Mouse (Mus musculus) limb, embryonic 11.5 days (tissue): ENCODE data around the gene Col15a1. TPM values are rescaled to one million over a fixed set of nuclear protein-coding genes. Genes with fewer than 3 reads are reported as not detected.

Experiments used
- ATAC-seq: fragments of 200-750 bp; cut with Nextera tagmentation; 2 replicates; pipeline ENCODE4 v1.8.0; 2017; ENCODE audit warnings: low read depth; ENCODE audit not compliant: insufficient number of reproducible peaks, low FRiP score, low TSS enrichment
- DNase-seq: peaks from one replicate; pipeline ENCODE4 v3.0.0-alpha.2; 2015; ENCODE audit warnings: low spot score
- H3K27ac ChIP-seq: fragments of 300-500 bp; sonication (generic); replicated peaks from 2 replicates; pipeline ENCODE4 v1.5.1; 2014; ENCODE audit warnings: low read depth, mild to moderate bottlenecking, low read length
- H3K27me3 ChIP-seq: fragments of 300-500 bp; sonication (generic); 2 replicates; pipeline ENCODE4 v1.6.1; 2014; ENCODE audit warnings: mild to moderate bottlenecking, low read length, mixed read lengths; ENCODE audit not compliant: control insufficient read depth, insufficient read depth
- H3K36me3 ChIP-seq: fragments of 300-500 bp; sonication (generic); 2 replicates; pipeline ENCODE4 v1.6.1; 2014; ENCODE audit warnings: mild to moderate bottlenecking, low read length, moderate library complexity, mixed read lengths; ENCODE audit not compliant: control insufficient read depth, insufficient read depth
- H3K4me1 ChIP-seq: fragments of 300-500 bp; sonication (generic); 2 replicates; pipeline ENCODE4 v1.6.1; 2014; ENCODE audit warnings: low read length, mixed read lengths; ENCODE audit not compliant: control insufficient read depth, insufficient read depth
- H3K4me2 ChIP-seq: fragments of 300-500 bp; sonication (generic); 2 replicates; pipeline ENCODE4 v1.6.1; 2014; ENCODE audit warnings: low read depth, mild to moderate bottlenecking, moderate library complexity; ENCODE audit not compliant: severe bottlenecking
- H3K4me3 ChIP-seq: fragments of 300-500 bp; sonication (generic); 2 replicates; pipeline ENCODE4 v1.5.1; 2014; ENCODE audit warnings: low read depth, low read length
- H3K9ac ChIP-seq: fragments of 300-500 bp; sonication (generic); 2 replicates; pipeline ENCODE4 v1.6.1; 2014; ENCODE audit warnings: mild to moderate bottlenecking, low read length
- H3K9me3 ChIP-seq: fragments of 300-500 bp; sonication (generic); 2 replicates; pipeline ENCODE4 v1.6.1; 2016; ENCODE audit warnings: low read length; ENCODE audit not compliant: control insufficient read depth
- WGBS: fragments of 180-500 bp; shearing (Covaris S2); extraction: QIAGEN DNeasy Blood & Tissue Kit; methylation state at CpG from one replicate; pipeline ENCODE4 v1.1.7; 2014; 5-methylcytosine and 5-hydroxymethylcytosine counted together
- polyA plus RNA-seq: library from polyadenylated mRNA; unstranded; fragments of >200 nt; fragmentation: Nextera tagmentation; extraction: Ambion mirVana; gene quantifications from 2 replicates; pipeline ENCODE4 v1.2.1, GENCODE M21; 2014

The Col15a1 gene
- polyA plus RNA-seq, 1 experiment from 2014 or later, result 8.6 TPM

GRCm38 (mm10) chr4:47284311-47284710 is 76.3 kb downstream of the Col15a1 start:
- Histone ChIP-seq H3K36me3 (no peaks in the 10 kb centered on the region), H3K27me3 (no peaks in the 10 kb centered on the region), H3K9ac (no peak overlapping the region), H3K4me2 (no peak overlapping the region), H3K27ac (no peak overlapping the region), H3K9me3 (no peaks in the 10 kb centered on the region), H3K4me1 (peaks cover 7% of the 10 kb centered on the region; the same call in 1 of the 2 replicates), H3K4me3 (no peak overlapping the region)
- ATAC-seq (no peak), DNase-seq (no peak)
- WGBS, result 85% methylated on average over 6 of the region's 6 CpGs

GRCm38 (mm10) chr4:47284874-47285273 is 76.9 kb downstream of the Col15a1 start:
- Histone ChIP-seq H3K27ac (no peak overlapping the region), H3K9ac (no peak overlapping the region), H3K9me3 (no peaks in the 10 kb centered on the region), H3K27me3 (no peaks in the 10 kb centered on the region), H3K4me3 (no peak overlapping the region), H3K4me1 (peaks cover 7% of the 10 kb centered on the region; the same call in 1 of the 2 replicates), H3K36me3 (no peaks in the 10 kb centered on the region), H3K4me2 (no peak overlapping the region)
- ATAC-seq (no peak), DNase-seq (peak; percentile 40)
- WGBS, result 38% methylated on average over 9 of the region's 9 CpGs

- H3K36me3 ChIP-seq, result no peaks in the 10 kb centered on the region
- DNase-seq, result no peak
- H3K4me3 ChIP-seq, result no peak overlapping the region
- H3K9me3 ChIP-seq, result no peaks in the 10 kb centered on the region
- H3K9ac ChIP-seq, result no peak overlapping the region
- 89% methylated on average over 3 of the region's 3 CpGs for WGBS
- no peak overlapping the region for H3K4me2 ChIP-seq
- H3K27ac ChIP-seq, result no peak overlapping the region
- no peak for ATAC-seq
- H3K4me1 ChIP-seq, result peaks cover 7% of the 10 kb centered on the region; the same call in 1 of the 2 replicates
- H3K27me3 ChIP-seq, result no peaks in the 10 kb centered on the region
Observed at GRCm38 (mm10) chr4:47286599-47287147, 78.7 kb downstream of the Col15a1 start.

- DNase-seq (no peak), ATAC-seq (no peak)
- Histone ChIP-seq H3K4me2 (no peak overlapping the region), H3K27me3 (no peaks in the 10 kb centered on the region), H3K4me1 (peaks cover 7% of the 10 kb centered on the region; the same call in 1 of the 2 replicates), H3K9me3 (no peaks in the 10 kb centered on the region), H3K27ac (no peak overlapping the region), H3K9ac (no peak overlapping the region), H3K36me3 (no peaks in the 10 kb centered on the region), H3K4me3 (no peak overlapping the region)
- WGBS, result 88% methylated on average over 4 of the region's 4 CpGs
Observed at GRCm38 (mm10) chr4:47287468-47287867, 79.5 kb downstream of the Col15a1 start.

GRCm38 (mm10) chr4:47288306-47288705 is 80.3 kb downstream of the Col15a1 start:
- no peak for ATAC-seq
- 69% methylated on average over 4 of the region's 4 CpGs for WGBS
- Histone ChIP-seq H3K4me3 (no peak overlapping the region), H3K4me1 (peaks cover 7% of the 10 kb centered on the region; the same call in 1 of the 2 replicates), H3K36me3 (no peaks in the 10 kb centered on the region), H3K27ac (no peak overlapping the region), H3K9me3 (no peaks in the 10 kb centered on the region), H3K9ac (no peak overlapping the region), H3K4me2 (no peak overlapping the region), H3K27me3 (no peaks in the 10 kb centered on the region)
- DNase-seq, result no peak

GRCm38 (mm10) chr4:47289526-47289925 is 81.6 kb downstream of the Col15a1 start:
- Histone ChIP-seq H3K27ac (no peak overlapping the region), H3K36me3 (no peaks in the 10 kb centered on the region), H3K9ac (no peak overlapping the region), H3K4me3 (no peak overlapping the region), H3K27me3 (no peaks in the 10 kb centered on the region), H3K4me1 (peaks cover 6% of the 10 kb centered on the region; the same call in 1 of the 2 replicates), H3K9me3 (no peaks in the 10 kb centered on the region), H3K4me2 (no peak overlapping the region)
- 92% methylated on average over 3 of the region's 3 CpGs for WGBS
- ATAC-seq (no peak), DNase-seq (no peak)

- H3K27me3 ChIP-seq, result no peaks in the 10 kb centered on the region
- DNase-seq (no peak), ATAC-seq (no peak)
- no peaks in the 10 kb centered on the region for H3K9me3 ChIP-seq
- no peak overlapping the region for H3K4me2 ChIP-seq
- WGBS, result 82% methylated on average over 2 of the region's 2 CpGs
- no peaks in the 10 kb centered on the region for H3K36me3 ChIP-seq
- H3K4me3 ChIP-seq, result no peak overlapping the region
- no peak overlapping the region for H3K27ac ChIP-seq
- H3K4me1 ChIP-seq, result peaks cover 2% of the 10 kb centered on the region; the same call in 1 of the 2 replicates
- no peak overlapping the region for H3K9ac ChIP-seq
Observed at GRCm38 (mm10) chr4:47290448-47290847, 82.5 kb downstream of the Col15a1 start.

GRCm38 (mm10) chr4:47291013-47291412 is 83.1 kb downstream of the Col15a1 start:
- Histone ChIP-seq H3K4me3 (no peak overlapping the region), H3K27ac (no peak overlapping the region), H3K9ac (no peak overlapping the region), H3K27me3 (no peaks in the 10 kb centered on the region), H3K4me1 (no peaks in the 10 kb centered on the region), H3K9me3 (no peaks in the 10 kb centered on the region), H3K4me2 (no peak overlapping the region), H3K36me3 (no peaks in the 10 kb centered on the region)
- DNase-seq (no peak), ATAC-seq (no peak)
- 56% methylated on average over 1 of the region's 1 CpGs for WGBS

- no peak overlapping the region for H3K4me2 ChIP-seq
- DNase-seq, result no peak
- no peaks in the 10 kb centered on the region for H3K4me1 ChIP-seq
- H3K4me3 ChIP-seq, result no peak overlapping the region
- H3K27ac ChIP-seq, result no peak overlapping the region
- H3K36me3 ChIP-seq, result no peaks in the 10 kb centered on the region
- 57% methylated on average over 4 of the region's 4 CpGs for WGBS
- no peaks in the 10 kb centered on the region for H3K9me3 ChIP-seq
- no peak for ATAC-seq
- H3K9ac ChIP-seq, result no peak overlapping the region
- no peaks in the 10 kb centered on the region for H3K27me3 ChIP-seq
Observed at GRCm38 (mm10) chr4:47292956-47293355, 85.0 kb downstream of the Col15a1 start.
